Mouse (Mus musculus): ENCODE measurements around the gene Fst. TPM values are rescaled to one million over a fixed set of nuclear protein-coding genes. Genes with fewer than 3 reads are reported as not detected.

Gene Fst
- 7.9 and 11.6 TPM in 2 replicates for polyA plus RNA-seq (2012; ENCODE audit: insufficient read depth, insufficient read length, missing spikeins)

GRCm38 (mm10) chr13:114458886-114459700 lies at the start of gene Fst:
Gene Fst (minus strand): TSS chr13:114458951.
- H3K4me1 ChIP-seq (ENCODE audit: control insufficient read depth, insufficient read depth, insufficient read length, low read length): 0 out of 2 replicates have a peak, but pooled peaks cover 3% of the 10 kb centered on the region
- H3K4me3 ChIP-seq (ENCODE audit: insufficient read depth, low read depth, low read length): peak within 1 kb of the TSS; percentile 66
- peak within 1 kb of the TSS; percentile 23; the same call in 1 of the 2 replicates for H3K27ac ChIP-seq (replicated peaks; ENCODE audit: low read depth, low read length)

GRCm38 (mm10) chr13:114493826-114494225 lies 35.1 kb upstream of the Fst start:
- no peak overlapping the region for H3K4me3 ChIP-seq (ENCODE audit: insufficient read depth, low read depth, low read length)
- H3K27ac ChIP-seq (replicated peaks; ENCODE audit: low read depth, low read length): no peak overlapping the region
- H3K4me1 ChIP-seq (ENCODE audit: control insufficient read depth, insufficient read depth, insufficient read length, low read length): no peaks in the 10 kb centered on the region

GRCm38 (mm10) chr13:114488178-114488577 lies 29.4 kb upstream of the Fst start:
- Histone ChIP-seq H3K4me1 (ENCODE audit: control insufficient read depth, insufficient read depth, insufficient read length, low read length) (no peaks in the 10 kb centered on the region), H3K4me3 (ENCODE audit: insufficient read depth, low read depth, low read length) (no peak overlapping the region), H3K27ac (replicated peaks; ENCODE audit: low read depth, low read length) (no peak overlapping the region)

GRCm38 (mm10) chr13:114478329-114478728 lies 19.6 kb upstream of the Fst start:
- no peak overlapping the region for H3K4me3 ChIP-seq (ENCODE audit: insufficient read depth, low read depth, low read length)
- no peak overlapping the region for H3K27ac ChIP-seq (replicated peaks; ENCODE audit: low read depth, low read length)
- H3K4me1 ChIP-seq (ENCODE audit: control insufficient read depth, insufficient read depth, insufficient read length, low read length): no peaks in the 10 kb centered on the region

GRCm38 (mm10) chr13:114469945-114470344 lies 11.2 kb upstream of the Fst start:
- Histone ChIP-seq H3K27ac (replicated peaks; ENCODE audit: low read depth, low read length) (no peak overlapping the region), H3K4me3 (ENCODE audit: insufficient read depth, low read depth, low read length) (no peak overlapping the region), H3K4me1 (ENCODE audit: control insufficient read depth, insufficient read depth, insufficient read length, low read length) (no peaks in the 10 kb centered on the region)

GRCm38 (mm10) chr13:114466269-114466919 lies 7.6 kb upstream of the Fst start:
- Histone ChIP-seq H3K27ac (replicated peaks; ENCODE audit: low read depth, low read length) (no peak overlapping the region), H3K4me1 (ENCODE audit: control insufficient read depth, insufficient read depth, insufficient read length, low read length) (no peaks in the 10 kb centered on the region), H3K4me3 (ENCODE audit: insufficient read depth, low read depth, low read length) (no peak overlapping the region)

- no peaks in the 10 kb centered on the region for H3K4me1 ChIP-seq (ENCODE audit: control insufficient read depth, insufficient read depth, insufficient read length, low read length)
- no peak overlapping the region for H3K4me3 ChIP-seq (ENCODE audit: insufficient read depth, low read depth, low read length)
- H3K27ac ChIP-seq (replicated peaks; ENCODE audit: low read depth, low read length): no peak overlapping the region
These were observed 6.6 kb upstream of the Fst start for GRCm38 (mm10) chr13:114465387-114465786.

GRCm38 (mm10) chr13:114464824-114465223 lies 6.1 kb upstream of the Fst start:
- no peaks in the 10 kb centered on the region for H3K4me1 ChIP-seq (ENCODE audit: control insufficient read depth, insufficient read depth, insufficient read length, low read length)
- H3K27ac ChIP-seq (replicated peaks; ENCODE audit: low read depth, low read length): no peak overlapping the region
- no peak overlapping the region for H3K4me3 ChIP-seq (ENCODE audit: insufficient read depth, low read depth, low read length)

GRCm38 (mm10) chr13:114462548-114463408 lies 4.0 kb upstream of the Fst start:
- Histone ChIP-seq H3K27ac (replicated peaks; ENCODE audit: low read depth, low read length) (no peak overlapping the region), H3K4me1 (ENCODE audit: control insufficient read depth, insufficient read depth, insufficient read length, low read length) (no peaks in the 10 kb centered on the region)

GRCm38 (mm10) chr13:114460306-114460892 lies 1.6 kb upstream of the Fst start:
- Histone ChIP-seq H3K4me1 (ENCODE audit: control insufficient read depth, insufficient read depth, insufficient read length, low read length) (0 out of 2 replicates have a peak, but pooled peaks cover 3% of the 10 kb centered on the region), H3K4me3 (ENCODE audit: insufficient read depth, low read depth, low read length) (peak overlapping the region; percentile 59), H3K27ac (replicated peaks; ENCODE audit: low read depth, low read length) (no peak overlapping the region)

More at GRCm38 (mm10) chr13:114462548-114463408, 4.0 kb upstream of the Fst start:
- H3K4me3 ChIP-seq (ENCODE audit: insufficient read depth, low read depth, low read length): no peak overlapping the region

GRCm38 (mm10) chr13:114459701-114460160 lies 980 bp upstream of the Fst start:
- H3K4me1 ChIP-seq (ENCODE audit: control insufficient read depth, insufficient read depth, insufficient read length, low read length): 0 out of 2 replicates have a peak, but pooled peaks cover 3% of the 10 kb centered on the region
- H3K27ac ChIP-seq (replicated peaks; ENCODE audit: low read depth, low read length): no peak overlapping the region; the same call in 1 of the 2 replicates
- peak overlapping the region; percentile 66 for H3K4me3 ChIP-seq (ENCODE audit: insufficient read depth, low read depth, low read length)

- Histone ChIP-seq H3K4me3 (ENCODE audit: insufficient read depth, low read depth, low read length) (peak overlapping the region; percentile 66), H3K4me1 (ENCODE audit: control insufficient read depth, insufficient read depth, insufficient read length, low read length) (0 out of 2 replicates have a peak, but pooled peaks cover 3% of the 10 kb centered on the region), H3K27ac (replicated peaks; ENCODE audit: low read depth, low read length) (0 out of 2 replicates have a peak overlapping the region, but pooled peaks have one; percentile 23)
These were observed 363 bp downstream of the Fst start for GRCm38 (mm10) chr13:114458291-114458885.

GRCm38 (mm10) chr13:114457567-114458120 lies 1.1 kb downstream of the Fst start:
- H3K27ac ChIP-seq (replicated peaks; ENCODE audit: low read depth, low read length): no peak overlapping the region
- 0 out of 2 replicates have a peak, but pooled peaks cover 3% of the 10 kb centered on the region for H3K4me1 ChIP-seq (ENCODE audit: control insufficient read depth, insufficient read depth, insufficient read length, low read length)
- peak overlapping the region; percentile 66 for H3K4me3 ChIP-seq (ENCODE audit: insufficient read depth, low read depth, low read length)

Measured in brown adipose tissue, adult 24 weeks (tissue).